Mouse (Mus musculus): ENCODE measurements around the gene Clec4a4. TPM values are rescaled to one million over a fixed set of nuclear protein-coding genes. Genes with fewer than 3 reads are reported as not detected.
"Not testable (repeated sequence)": the region's sequence is repeated elsewhere in the genome, so short reads cannot be mapped to it uniquely, and the experiment has no call there.

Clec4a4 gene
- polyA plus RNA-seq (2012; rRNA removed), result not detected in 2 replicates

DNA sequence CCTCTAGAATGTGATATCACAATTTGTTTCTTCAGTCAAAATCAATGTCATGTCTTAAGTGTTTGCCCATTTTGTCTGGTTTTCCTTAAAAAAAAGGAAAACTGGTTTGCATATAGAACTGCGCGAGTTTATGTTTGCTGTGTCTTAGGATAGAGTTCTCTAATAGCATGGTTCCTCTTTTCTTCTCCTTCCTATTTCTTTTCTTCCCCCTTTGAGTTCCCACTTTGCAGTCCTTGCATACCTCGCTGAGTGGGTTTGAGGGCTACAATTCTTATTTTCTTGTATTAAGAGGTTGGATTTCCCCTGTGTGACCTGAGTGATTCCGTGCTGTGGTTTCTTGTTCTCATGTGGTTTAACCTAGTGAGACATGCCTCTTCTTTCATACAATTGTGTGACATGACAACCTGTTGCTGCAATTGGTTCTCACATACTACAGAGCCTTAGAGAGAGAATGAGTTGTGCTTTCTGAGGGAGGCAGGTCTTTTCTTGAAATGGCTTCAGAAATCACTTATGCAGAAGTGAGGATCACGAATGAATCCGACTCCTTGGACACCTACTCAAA, at the start of gene Clec4a4:
Gene Clec4a4 (plus strand): TSS at position 492 of the 562 bp plus-strand sequence.
- WGBS, result 84% methylated on average over 6 of the region's 6 CpGs
- Histone ChIP-seq H3K4me3 (ENCODE audit: insufficient read depth, low read depth, low read length) (no peak within 1 kb of the TSS), H3K27ac (ENCODE audit: insufficient read depth, low read depth, low read length) (no peak within 1 kb of the TSS), H3K27me3 (replicated peaks; ENCODE audit: control insufficient read depth, insufficient read depth, low read length) (no peaks in the 10 kb centered on the region; the same call in 1 of the 2 replicates), H3K4me1 (ENCODE audit: control insufficient read depth, insufficient read depth, low read length) (no peaks in the 10 kb centered on the region), H3K36me3 (ENCODE audit: control insufficient read depth, insufficient read depth, low read length) (no peaks in the 10 kb centered on the region)
- TF ChIP-seq POLR2A (IDR thresholded peaks at IDR 0.05; ENCODE audit: low read depth, low read length), result no peak
- TF ChIP-seq CTCF (conservative IDR thresholded peaks at IDR 0.05; ENCODE audit: insufficient read depth, insufficient read length, low read depth, low read length), result no peak
- DNase-seq, result no peak

DNA sequence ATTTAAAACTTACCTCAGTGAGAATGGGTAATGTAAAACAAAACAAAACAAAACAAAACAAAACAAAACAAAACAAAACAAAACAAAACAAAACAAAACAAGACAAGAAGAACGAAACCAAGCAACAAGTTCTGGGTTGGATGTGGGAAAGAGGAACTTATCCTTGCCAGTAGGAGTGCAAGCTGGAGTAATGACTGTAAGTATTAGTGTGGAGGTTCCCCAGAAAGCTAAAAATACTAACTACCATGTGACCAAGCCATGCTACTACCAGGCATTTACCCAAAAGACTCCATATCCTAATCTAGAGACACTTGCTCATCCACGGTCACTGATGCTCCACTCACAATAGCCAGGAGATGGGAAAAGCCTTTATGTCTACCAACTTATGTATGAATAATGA, 43.4 kb upstream of the Clec4a4 start:
- no peak overlapping the region for H3K27ac ChIP-seq (ENCODE audit: insufficient read depth, low read depth, low read length)
- no peaks in the 10 kb centered on the region for H3K27me3 ChIP-seq (replicated peaks; ENCODE audit: control insufficient read depth, insufficient read depth, low read length)
- DNase-seq, result no peak
- H3K36me3 ChIP-seq (ENCODE audit: control insufficient read depth, insufficient read depth, low read length), result no peaks in the 10 kb centered on the region
- H3K4me1 ChIP-seq (ENCODE audit: control insufficient read depth, insufficient read depth, low read length), result no peaks in the 10 kb centered on the region
- H3K4me3 ChIP-seq (ENCODE audit: insufficient read depth, low read depth, low read length), result no peak overlapping the region
- no peak for TF ChIP-seq POLR2A (IDR thresholded peaks at IDR 0.05; ENCODE audit: low read depth, low read length)
- TF ChIP-seq CTCF (conservative IDR thresholded peaks at IDR 0.05; ENCODE audit: insufficient read depth, insufficient read length, low read depth, low read length), result no peak
- 82% methylated on average over 2 of the region's 2 CpGs for WGBS

- Histone ChIP-seq H3K36me3 (ENCODE audit: control insufficient read depth, insufficient read depth, low read length) (no peaks in the 10 kb centered on the region), H3K4me1 (ENCODE audit: control insufficient read depth, insufficient read depth, low read length) (no peaks in the 10 kb centered on the region), H3K4me3 (ENCODE audit: insufficient read depth, low read depth, low read length) (no peak within 1 kb of the TSS), H3K27me3 (replicated peaks; ENCODE audit: control insufficient read depth, insufficient read depth, low read length) (no peaks in the 10 kb centered on the region), H3K27ac (ENCODE audit: insufficient read depth, low read depth, low read length) (no peak within 1 kb of the TSS)
- DNase-seq, result peak; percentile 17
- TF ChIP-seq POLR2A (IDR thresholded peaks at IDR 0.05; ENCODE audit: low read depth, low read length), result no peak
- TF ChIP-seq CTCF (conservative IDR thresholded peaks at IDR 0.05; ENCODE audit: insufficient read depth, insufficient read length, low read depth, low read length), result no peak
- 80% methylated on average over 8 of the region's 8 CpGs for WGBS
These were observed 37.8 kb upstream of the Clec4a4 start, which contains the start of gene Clec4a3 for GRCm38 (mm10) chr6:122952401-122952800. Gene Clec4a3, plus strand, starts transcription at chr6:122952515.

DNA sequence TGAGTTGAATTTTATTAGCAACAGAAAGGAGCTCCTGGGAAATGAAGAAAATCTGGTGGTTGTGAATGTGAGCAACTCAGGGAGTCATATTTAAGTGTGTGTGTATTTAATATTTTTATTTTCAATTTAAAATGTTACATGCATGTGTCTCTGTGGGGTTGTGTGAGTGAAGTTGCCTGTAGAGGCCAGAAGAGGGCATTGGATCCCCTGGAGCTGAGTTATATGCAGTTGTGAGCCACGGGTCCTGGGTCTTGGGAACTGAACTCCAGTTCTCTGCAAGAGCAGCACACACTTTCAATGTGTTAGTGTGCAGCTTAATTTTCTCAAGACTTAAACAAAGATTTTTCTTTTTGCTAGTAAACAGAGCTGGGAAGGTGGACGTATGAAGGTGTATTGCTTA, 25.6 kb upstream of the Clec4a4 start:
- 77% methylated on average over 2 of the region's 2 CpGs for WGBS
- no peak for TF ChIP-seq CTCF (conservative IDR thresholded peaks at IDR 0.05; ENCODE audit: insufficient read depth, insufficient read length, low read depth, low read length)
- TF ChIP-seq POLR2A (IDR thresholded peaks at IDR 0.05; ENCODE audit: low read depth, low read length), result no peak
- no peak overlapping the region for H3K27ac ChIP-seq (ENCODE audit: insufficient read depth, low read depth, low read length)
- no peak for DNase-seq
- no peaks in the 10 kb centered on the region for H3K36me3 ChIP-seq (ENCODE audit: control insufficient read depth, insufficient read depth, low read length)
- H3K27me3 ChIP-seq (replicated peaks; ENCODE audit: control insufficient read depth, insufficient read depth, low read length), result no peaks in the 10 kb centered on the region
- no peaks in the 10 kb centered on the region for H3K4me1 ChIP-seq (ENCODE audit: control insufficient read depth, insufficient read depth, low read length)
- no peak overlapping the region for H3K4me3 ChIP-seq (ENCODE audit: insufficient read depth, low read depth, low read length)

GRCm38 (mm10) chr6:122969048-122969447, 21.1 kb upstream of the Clec4a4 start:
- no peak for DNase-seq
- TF ChIP-seq CTCF (conservative IDR thresholded peaks at IDR 0.05; ENCODE audit: insufficient read depth, insufficient read length, low read depth, low read length) (no peak), POLR2A (IDR thresholded peaks at IDR 0.05; ENCODE audit: low read depth, low read length) (no peak)
- H3K27ac ChIP-seq (ENCODE audit: insufficient read depth, low read depth, low read length), result no peak overlapping the region
- no peak overlapping the region for H3K4me3 ChIP-seq (ENCODE audit: insufficient read depth, low read depth, low read length)
- H3K36me3 ChIP-seq (ENCODE audit: control insufficient read depth, insufficient read depth, low read length), result no peaks in the 10 kb centered on the region
- no peaks in the 10 kb centered on the region for H3K27me3 ChIP-seq (replicated peaks; ENCODE audit: control insufficient read depth, insufficient read depth, low read length)
- WGBS, result 86% methylated on average over 2 of the region's 2 CpGs
- H3K4me1 ChIP-seq (ENCODE audit: control insufficient read depth, insufficient read depth, low read length), result no peaks in the 10 kb centered on the region

DNA sequence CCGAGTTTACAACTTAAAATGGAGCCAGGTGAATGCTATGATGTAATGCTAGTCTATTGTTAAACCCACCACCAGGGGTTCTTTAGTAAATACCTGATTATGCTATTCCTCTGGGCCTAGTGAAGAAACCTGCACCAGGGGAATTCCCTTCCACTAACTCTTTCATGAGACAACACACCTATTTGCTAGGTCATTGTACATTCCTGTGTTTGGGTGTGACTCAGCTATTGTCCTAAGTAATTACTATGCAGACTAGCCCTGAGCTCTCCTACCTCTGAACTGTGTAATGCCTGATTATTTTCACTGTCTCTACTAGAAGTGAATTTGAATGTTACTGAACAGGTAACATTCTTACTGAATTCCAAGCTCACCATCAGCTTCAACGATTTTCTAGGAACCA, 14.5 kb downstream of the Clec4a4 start:
- not testable (repeated sequence) for H3K4me1 ChIP-seq (ENCODE audit: control insufficient read depth, insufficient read depth, low read length); DNase-seq; H3K4me3 ChIP-seq (ENCODE audit: insufficient read depth, low read depth, low read length); H3K27me3 ChIP-seq (replicated peaks; ENCODE audit: control insufficient read depth, insufficient read depth, low read length); H3K27ac ChIP-seq (ENCODE audit: insufficient read depth, low read depth, low read length); H3K36me3 ChIP-seq (ENCODE audit: control insufficient read depth, insufficient read depth, low read length)
- WGBS, result 67% methylated on average over 2 of the region's 2 CpGs

DNA sequence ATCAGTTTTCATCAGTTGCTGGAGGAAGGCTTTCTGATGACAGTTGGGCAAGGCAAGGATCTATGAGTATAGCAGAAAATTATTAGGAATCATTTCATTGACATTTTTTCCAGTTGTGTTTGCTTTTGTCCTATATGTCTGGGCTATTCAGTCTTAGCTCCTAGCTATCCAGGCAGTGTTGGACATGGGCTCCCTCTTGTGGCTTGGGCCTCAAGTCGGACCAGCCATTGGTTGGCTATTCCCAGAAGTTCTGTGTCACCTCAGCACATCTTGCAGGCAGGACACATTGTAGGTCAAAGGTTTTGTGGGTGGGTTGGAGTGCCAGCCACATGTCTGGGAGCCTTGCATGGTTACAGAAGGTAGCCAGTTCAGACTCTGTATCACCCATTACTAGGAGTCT, 15.4 kb downstream of the Clec4a4 start:
- TF ChIP-seq CTCF (conservative IDR thresholded peaks at IDR 0.05; ENCODE audit: insufficient read depth, insufficient read length, low read depth, low read length) (peak; percentile 42), POLR2A (IDR thresholded peaks at IDR 0.05; ENCODE audit: low read depth, low read length) (no peak)
- H3K4me1 ChIP-seq (ENCODE audit: control insufficient read depth, insufficient read depth, low read length), result no peaks in the 10 kb centered on the region
- no peak overlapping the region for H3K4me3 ChIP-seq (ENCODE audit: insufficient read depth, low read depth, low read length)
- peak; percentile 4 for DNase-seq
- WGBS, result 70% methylated on average over 1 of the region's 1 CpGs
- H3K27me3 ChIP-seq (replicated peaks; ENCODE audit: control insufficient read depth, insufficient read depth, low read length), result no peaks in the 10 kb centered on the region
- no peaks in the 10 kb centered on the region for H3K36me3 ChIP-seq (ENCODE audit: control insufficient read depth, insufficient read depth, low read length)
- no peak overlapping the region for H3K27ac ChIP-seq (ENCODE audit: insufficient read depth, low read depth, low read length)
